Mouse (Mus musculus) C2C12 (cell line): ENCODE results near the gene Gm27029.

Experiments used
- CEBPB ChIP-seq: IDR thresholded peaks from one replicate; pipeline ENCODE4 v1.6.1; 2011; ENCODE audit warnings: low read depth, mild to moderate bottlenecking, control low read depth, moderate library complexity
- CTCF ChIP-seq: IDR thresholded peaks from one replicate; pipeline ENCODE4 v1.5.1; 2011; ENCODE audit not compliant: control insufficient read depth, insufficient read depth, insufficient read length
- USF1 ChIP-seq: IDR thresholded peaks from one replicate; pipeline ENCODE4 v1.6.1; 2011; ENCODE audit warnings: low read depth, mild to moderate bottlenecking, control low read depth, moderate library complexity

GRCm38 (mm10) chr11:101378926-101379325 is 45.7 kb downstream of the Gm27029 start:
- TF ChIP-seq CEBPB (no peak), CTCF (no peak), USF1 (no peak)
